Mouse (Mus musculus) layer of hippocampus, adult 9-11 months (tissue): ENCODE data around the gene Sstr3.

Experiments used
- DNase-seq: peaks from one replicate; pipeline ENCODE4 v3.0.0; 2022

Gene Sstr3

DNA sequence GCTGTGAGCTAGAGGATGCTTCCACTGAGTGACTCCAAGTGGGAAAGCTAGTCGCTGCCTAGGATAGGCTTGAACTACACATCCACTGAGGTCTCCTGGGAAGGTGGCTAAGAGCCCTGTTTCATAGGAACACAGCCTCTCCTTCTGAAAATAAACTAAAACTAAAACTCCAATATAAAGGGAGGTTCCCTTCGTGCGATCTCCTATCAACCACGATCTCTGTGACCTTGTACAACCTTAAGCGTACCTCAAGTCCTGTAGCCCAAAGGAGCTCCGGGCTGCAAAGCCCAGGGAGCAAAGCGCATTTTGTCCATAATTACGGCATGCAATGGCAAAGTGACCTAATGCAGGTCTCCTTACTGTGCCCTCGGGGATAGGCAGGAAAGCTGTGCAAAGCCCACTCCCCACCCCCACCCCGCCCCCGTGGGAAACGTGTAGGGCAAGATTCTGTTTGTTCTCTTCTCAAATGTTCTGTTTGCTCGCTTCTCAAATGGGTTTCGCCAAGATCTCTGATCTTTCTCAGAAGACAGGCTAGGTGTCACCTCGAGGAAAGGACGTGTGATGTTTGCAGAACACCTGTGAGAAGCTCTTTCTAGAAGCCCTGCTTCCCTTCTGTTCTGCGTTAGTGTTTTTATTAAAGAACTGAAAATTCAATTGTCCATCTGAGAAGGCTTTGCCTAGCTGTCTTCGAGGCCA lies 41.9 kb downstream of the Sstr3 start:
- DNase-seq: no peak

GRCm38 (mm10) chr15:78494968-78495406 lies 49.5 kb downstream of the Sstr3 start, which contains the start of gene Il2rb:
Gene Il2rb, minus strand, starts transcription at chr15:78495271.
- DNase-seq: no peak

DNA sequence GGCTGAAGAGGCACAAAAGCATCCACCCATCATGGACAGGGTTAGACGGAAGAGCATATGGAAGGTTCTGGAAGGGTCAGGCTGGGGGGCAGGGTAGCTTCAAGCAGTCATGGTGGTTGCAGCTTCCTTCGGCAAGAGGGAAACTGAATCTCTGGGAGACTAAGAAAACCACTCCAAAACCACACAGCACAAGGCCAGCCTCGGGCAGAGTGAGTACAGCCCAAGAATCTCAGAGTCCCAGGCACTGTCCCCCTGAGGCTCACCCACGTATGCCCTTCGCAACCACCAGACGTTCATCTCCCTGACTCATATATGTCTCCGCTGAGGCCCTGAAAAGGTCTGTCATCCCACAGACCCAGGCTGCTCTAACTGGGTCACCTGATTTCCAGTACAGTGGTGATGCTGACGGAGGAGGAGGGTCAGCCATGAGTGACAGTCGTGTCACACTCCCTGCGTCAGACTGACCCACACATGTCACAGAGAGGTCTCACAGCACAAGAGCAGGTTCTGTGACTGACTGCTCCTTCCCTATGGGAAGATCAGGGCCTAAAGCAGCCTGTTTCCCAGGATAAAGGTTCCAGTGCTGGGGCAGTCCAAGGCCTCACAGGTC lies 51.0 kb downstream of the Sstr3 start:
- DNase-seq: no peak

GRCm38 (mm10) chr15:78491301-78491700 lies 53.2 kb downstream of the Sstr3 start:
- DNase-seq: no peak

DNA sequence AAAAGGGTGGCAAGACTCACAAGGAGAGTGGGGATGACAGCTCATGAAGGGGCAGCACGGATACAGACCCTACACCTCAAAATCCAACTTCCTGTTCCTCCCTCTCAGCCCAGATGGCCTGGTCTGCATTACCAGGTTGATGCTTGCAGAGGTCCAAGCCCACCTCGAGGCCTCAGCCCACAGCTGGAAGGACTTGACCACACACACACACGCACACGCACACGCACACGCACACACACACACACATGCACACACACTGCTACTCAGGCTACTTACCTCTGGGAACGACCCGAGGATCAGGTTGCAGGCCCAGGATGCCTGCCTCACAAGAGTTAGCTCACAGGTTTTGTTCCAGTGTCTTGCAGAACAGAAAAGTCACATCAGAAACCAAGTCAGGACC lies 54.6 kb downstream of the Sstr3 start:
- DNase-seq: no peak

DNA sequence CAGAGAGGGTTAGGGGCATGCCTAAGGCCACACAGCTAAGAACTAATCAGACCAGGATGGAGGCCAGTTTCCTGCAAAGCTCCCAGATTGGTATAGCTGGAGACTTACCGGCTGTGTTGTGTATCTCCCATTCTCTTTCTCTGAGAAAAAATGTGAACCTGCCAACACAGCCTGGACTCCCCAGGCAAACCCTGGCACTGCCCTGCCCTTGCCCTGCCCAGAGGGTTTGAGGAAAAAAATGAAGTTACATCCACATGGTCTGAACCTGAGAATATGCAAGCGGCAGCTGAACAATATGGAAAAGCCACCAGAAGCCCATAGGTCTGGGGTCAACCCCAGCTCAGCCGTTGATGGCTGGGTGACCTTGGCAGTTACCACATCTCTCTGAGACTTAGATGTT lies 55.2 kb downstream of the Sstr3 start:
- no peak for DNase-seq

- DNase-seq: no peak
Observed at GRCm38 (mm10) chr15:78487066-78487465, 57.4 kb downstream of the Sstr3 start.
